Mouse (Mus musculus) heart, postnatal 4 days (tissue): ENCODE results near the gene Arl15. TPM values are rescaled to one million over a fixed set of nuclear protein-coding genes. Genes with fewer than 3 reads are reported as not detected.

Source experiments
- DNase-seq: peaks from one replicate; pipeline ENCODE4 v3.0.0; 2021
- total RNA-seq, 2 experiments: library from RNA; stranded (reverse); gene quantifications; 2 replicates each; pipeline ENCODE4 v1.2.3; 2021

The Arl15 gene
- total RNA-seq, 2 experiments from 2014 or later: 17.7 to 19.8 TPM

- DNase-seq: no peak
Observed at GRCm38 (mm10) chr13:113994586-113994985, 200.3 kb downstream of the Arl15 start.

- no peak for DNase-seq
Observed at GRCm38 (mm10) chr13:113995490-113996236, 201.4 kb downstream of the Arl15 start.

DNA sequence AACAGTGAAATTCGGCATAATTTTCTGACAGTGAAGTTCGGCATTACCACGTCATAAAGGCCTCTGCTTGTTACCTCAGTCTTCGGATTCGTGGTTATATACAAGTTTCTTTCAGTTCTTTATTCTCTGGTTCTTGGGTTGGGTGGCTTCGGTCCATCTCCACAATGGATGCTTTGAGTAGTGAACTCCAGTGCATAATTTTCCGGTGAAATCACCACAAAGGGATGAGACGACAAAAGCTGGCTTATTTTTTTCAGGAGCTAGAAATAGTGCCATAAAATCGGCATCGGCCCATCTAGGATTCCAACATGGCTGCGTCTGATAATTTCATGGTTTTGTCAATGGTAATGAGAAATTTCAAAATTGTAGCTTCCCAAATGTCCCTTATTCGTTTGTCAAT, 204.5 kb downstream of the Arl15 start:
- no peak for DNase-seq

DNA sequence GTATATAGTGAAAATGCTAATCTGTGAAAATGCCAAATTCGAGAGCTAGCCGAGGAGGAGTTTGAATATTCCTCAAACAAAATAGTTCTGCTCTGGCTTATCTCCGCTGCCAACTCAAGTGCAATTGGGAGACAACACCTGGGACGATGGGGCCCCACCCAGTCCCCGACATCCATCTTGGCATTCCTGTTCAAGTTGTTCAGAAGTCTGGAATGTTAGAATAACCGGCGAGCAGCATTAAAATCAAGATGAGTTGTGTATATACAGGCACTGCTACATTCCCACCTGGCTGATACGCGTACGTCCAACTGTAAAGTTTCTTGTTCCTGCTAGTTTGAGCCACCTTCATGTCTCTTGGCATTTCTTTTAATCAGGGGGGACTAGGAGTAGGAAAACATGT, 209.2 kb downstream of the Arl15 start:
- no peak for DNase-seq

DNA sequence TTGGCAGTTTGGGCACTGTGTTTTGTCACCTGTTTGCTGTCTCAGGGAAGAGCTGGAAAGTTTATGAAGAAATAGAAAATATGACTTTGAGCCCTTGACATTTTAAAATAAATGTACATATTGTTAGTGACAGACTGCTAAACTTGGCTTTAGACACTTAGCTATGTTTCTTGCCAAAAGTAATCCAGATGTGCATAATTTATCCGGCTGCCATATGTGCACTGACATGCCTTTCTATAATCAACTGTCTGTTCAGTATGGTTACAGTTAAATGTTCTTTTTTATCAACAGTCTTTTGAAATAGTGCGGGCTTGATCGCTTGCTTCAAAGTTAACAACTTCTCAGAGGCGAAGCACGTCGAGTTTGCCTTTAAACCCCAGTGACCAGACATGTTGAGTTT, 209.9 kb downstream of the Arl15 start:
- DNase-seq: no peak

DNA sequence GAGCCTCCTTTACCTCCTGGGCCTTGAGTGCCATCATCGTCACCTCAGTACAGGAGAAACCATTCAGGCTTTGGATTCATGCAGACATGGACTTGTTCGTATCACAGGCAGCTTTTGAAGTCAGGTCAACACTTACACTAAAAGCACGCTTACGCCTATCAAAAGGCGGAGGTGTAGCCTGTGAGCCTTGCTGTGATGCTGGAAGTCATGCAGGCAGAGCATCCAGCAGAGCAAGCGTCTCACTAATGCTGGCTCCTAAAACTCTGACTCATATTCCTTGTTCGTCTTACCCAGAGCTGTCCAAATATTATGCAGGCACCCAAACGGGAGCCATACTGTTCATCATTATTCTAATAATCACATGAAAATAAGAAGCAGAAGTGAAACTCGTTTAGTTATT, 215.5 kb downstream of the Arl15 start:
- DNase-seq: no peak

GRCm38 (mm10) chr13:114010521-114010920, 216.2 kb downstream of the Arl15 start:
- DNase-seq: no peak

DNA sequence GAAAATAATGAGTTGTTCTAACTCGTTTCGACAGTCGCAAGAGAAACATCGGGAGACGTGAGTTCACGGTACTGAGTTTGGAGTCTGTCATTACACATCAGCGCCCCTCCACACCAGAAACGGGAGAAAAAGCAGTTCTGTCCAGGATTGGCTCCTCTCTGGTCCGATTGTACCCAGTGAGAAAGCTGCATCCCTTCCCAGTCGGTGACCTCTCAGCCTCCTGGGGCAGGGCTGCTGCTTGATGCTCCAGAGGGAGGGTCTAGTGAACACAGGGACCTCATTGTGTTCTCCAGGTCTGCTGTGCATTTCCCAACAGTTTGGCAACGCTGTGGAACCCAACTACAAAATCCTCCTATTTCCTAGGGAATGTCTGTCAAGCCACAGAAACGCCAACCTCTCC, 216.7 kb downstream of the Arl15 start:
- DNase-seq: peak; percentile 6

- no peak for DNase-seq
Observed at GRCm38 (mm10) chr13:114017928-114018327, 223.6 kb downstream of the Arl15 start.

DNA sequence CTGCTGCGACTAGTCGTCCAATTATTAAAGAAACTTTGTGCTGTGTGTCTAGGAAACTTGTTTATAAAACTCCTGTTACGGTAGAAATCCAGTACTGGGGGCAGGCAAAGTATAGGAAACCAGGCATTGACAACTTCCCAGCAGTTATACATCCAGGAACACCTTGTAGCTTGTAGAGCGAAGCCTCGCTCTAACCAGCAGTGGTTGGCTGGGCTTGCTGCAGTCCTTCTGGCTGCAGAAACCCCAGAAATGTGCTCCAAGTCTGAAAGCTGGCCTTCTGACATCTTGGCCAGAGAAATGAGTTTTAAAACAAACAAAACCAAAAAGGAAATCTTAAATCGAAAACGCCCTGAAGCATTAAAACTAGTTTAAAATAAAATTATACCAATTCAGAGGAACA, 229.2 kb downstream of the Arl15 start:
- no peak for DNase-seq

DNA sequence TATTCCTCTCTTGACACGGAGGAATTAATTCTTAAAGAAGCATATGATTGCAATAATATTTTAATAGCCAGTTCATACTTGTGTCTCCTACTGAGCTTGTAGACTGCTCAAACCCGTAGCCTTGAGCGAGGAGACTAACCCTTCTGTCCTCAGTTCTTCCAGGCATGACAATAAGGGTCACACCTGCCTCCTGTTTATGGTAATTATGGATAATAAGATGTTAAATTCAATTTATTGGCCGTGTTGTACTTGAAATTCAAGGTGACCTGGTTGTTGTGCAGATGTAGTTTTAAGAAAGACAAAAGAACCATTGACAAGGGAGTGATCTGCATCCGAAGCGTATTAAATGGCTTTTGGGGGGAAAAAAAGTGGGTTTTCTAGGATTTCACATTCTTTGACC, 232.0 kb downstream of the Arl15 start:
- DNase-seq: no peak

GRCm38 (mm10) chr13:114026751-114027150, 232.4 kb downstream of the Arl15 start:
- no peak for DNase-seq

DNA sequence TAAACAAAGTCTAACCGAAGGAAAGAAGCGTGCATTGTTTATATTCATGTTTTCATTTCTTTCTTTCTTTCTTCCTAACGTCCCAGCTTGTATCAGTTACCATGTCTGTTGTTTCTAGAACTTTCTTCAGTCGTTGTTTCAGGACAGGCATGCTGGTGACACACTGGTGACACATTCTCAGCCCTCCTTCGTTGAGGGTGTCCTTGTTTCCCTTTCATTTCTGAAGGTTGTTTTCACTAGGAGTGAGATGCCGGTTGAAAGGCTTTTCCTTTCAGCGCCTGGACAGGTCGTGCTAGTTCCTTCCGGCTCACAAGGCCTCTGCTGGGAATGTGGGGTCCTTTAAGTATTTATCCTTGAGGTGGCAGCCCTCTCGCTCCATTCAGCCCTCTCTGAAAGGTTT, 253.8 kb downstream of the Arl15 start:
- no peak for DNase-seq

DNA sequence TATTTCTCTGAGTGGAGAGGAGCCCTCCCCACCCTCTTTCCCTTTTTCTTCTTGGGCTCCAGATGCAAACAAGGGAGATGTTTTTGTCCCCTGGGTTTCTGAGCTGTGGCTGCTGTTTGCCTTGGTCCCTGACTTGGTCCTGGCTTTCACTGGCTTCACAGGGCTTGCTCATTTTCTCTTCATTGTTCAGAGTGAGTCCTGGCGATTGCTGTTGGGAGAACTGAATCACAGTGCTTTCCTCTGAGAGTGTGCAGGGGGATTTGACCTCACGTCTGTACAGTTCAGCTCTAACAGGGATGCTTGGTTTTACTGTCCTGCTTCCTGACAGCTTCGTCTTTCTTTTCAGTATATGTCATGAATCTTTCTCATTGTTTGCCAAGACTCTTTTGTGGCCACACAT, 254.4 kb downstream of the Arl15 start:
- no peak for DNase-seq

- DNase-seq: no peak
Observed at GRCm38 (mm10) chr13:114051151-114051850, 257.0 kb downstream of the Arl15 start.

- DNase-seq: no peak
Observed at GRCm38 (mm10) chr13:114052426-114053205, 258.3 kb downstream of the Arl15 start.

GRCm38 (mm10) chr13:114053261-114053660, 259.0 kb downstream of the Arl15 start:
- DNase-seq: no peak

- DNase-seq: no peak
Observed at GRCm38 (mm10) chr13:114055686-114056085, 261.4 kb downstream of the Arl15 start.

DNA sequence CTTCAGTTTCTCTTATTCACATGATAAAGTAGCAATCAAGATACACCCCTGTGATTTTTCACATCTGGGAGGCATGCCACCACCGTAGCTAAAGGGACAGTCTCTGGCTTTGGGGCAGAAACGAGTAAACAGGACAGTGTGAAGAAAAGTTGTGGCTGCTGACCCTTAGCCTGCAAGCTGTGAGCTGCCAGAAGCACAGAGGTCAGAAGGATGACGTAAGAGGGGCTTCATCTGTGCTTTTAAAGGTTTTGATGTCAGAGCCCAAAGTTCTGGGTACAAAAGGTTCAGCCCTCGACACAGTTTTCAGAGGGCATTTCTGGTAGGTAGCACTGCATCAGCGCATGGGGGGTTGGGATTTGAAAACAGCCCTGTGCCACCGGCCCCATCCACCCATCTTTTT, 266.0 kb downstream of the Arl15 start:
- no peak for DNase-seq

DNA sequence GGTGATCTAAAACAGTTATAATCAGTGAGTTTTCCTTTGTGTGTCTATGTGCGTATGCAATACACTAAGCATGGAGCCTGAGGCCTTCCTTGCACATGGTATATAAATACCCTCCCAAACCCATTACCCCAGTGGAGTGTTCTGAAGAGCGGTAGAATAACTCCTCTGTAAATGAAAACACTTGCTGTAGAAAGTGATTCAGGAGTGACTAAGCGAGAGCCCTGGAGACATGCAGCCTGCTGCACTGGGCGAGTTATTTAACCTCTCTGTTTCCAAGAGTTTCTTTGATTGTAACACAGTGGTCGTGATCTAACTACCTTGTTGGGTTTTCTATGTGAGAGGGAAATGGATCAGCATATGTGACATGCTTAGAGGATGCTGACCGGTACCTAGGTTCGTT, 266.9 kb downstream of the Arl15 start:
- DNase-seq: no peak

- no peak for DNase-seq
Observed at GRCm38 (mm10) chr13:114064069-114064468, 269.8 kb downstream of the Arl15 start.

GRCm38 (mm10) chr13:114065012-114065411, 270.7 kb downstream of the Arl15 start:
- DNase-seq: no peak

GRCm38 (mm10) chr13:114068421-114068820, 274.1 kb downstream of the Arl15 start:
- no peak for DNase-seq
